Mouse (Mus musculus): Measurements from ENCODE around the gene Mrpl34. TPM values are rescaled to one million over a fixed set of nuclear protein-coding genes. Genes with fewer than 3 reads are reported as not detected.
A peak's percentile ranks its signal among the peaks of the same experiment; 100 is the strongest.

Gene Mrpl34
- total and polyA plus RNA-seq, 3 experiments = 143 to 196 TPM; not detected in 1

DNA sequence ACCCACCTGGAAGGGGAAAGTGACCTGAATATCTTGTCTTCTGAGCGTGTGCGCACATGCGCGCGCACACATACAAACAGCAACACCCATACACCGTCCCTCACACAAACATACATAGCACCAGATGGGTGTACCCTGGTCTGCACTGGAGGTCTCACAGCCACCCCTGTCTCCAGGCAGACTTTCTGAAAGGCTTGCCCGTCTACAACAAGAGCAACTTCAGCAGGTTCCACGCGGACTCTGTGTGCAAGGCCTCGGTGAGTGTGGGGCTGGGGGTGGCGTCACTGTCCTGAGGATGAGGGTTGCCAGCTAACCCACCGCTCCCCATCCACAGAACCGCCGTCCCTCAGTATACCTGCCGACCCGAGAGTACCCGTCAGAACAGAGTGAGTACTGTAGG, 7.1 kb downstream of the Mrpl34 start:
- no peak for TF ChIP-seq POLR2A (IDR thresholded peaks at IDR 0.05; ENCODE audit: control insufficient read depth in 1 of 2, insufficient read depth in 1 of 2, low read depth in 1 of 2, low read length in 2 of 2, poor library complexity in 1 of 2)
- no peak for TF ChIP-seq UBTF (IDR thresholded peaks at IDR 0.05; ENCODE audit: borderline replicate concordance, insufficient read depth, low read depth, low read length)
- no peak for TF ChIP-seq ELF1 (IDR thresholded peaks at IDR 0.05; ENCODE audit: low read depth, low read length)
- TF ChIP-seq TAL1 (IDR thresholded peaks at IDR 0.05; ENCODE audit: low read length) = no peak
- TF ChIP-seq MXI1 (IDR thresholded peaks at IDR 0.05; ENCODE audit: low read depth, low read length) = no peak
- TF ChIP-seq POLR2AphosphoS5 (IDR thresholded peaks at IDR 0.05; ENCODE audit: borderline replicate concordance, low read depth, low read length) = no peak
- TF ChIP-seq ZMIZ1 (IDR thresholded peaks at IDR 0.05; ENCODE audit: low read depth, low read length) = no peak
- TF ChIP-seq GABPA (IDR thresholded peaks at IDR 0.05; ENCODE audit: low read depth, low read length) = no peak
- no peak for TF ChIP-seq USF1 (IDR thresholded peaks at IDR 0.05; ENCODE audit: low read depth, low read length)
- TF ChIP-seq GATA1 (IDR thresholded peaks at IDR 0.05; ENCODE audit: low read depth, low read length) = no peak
- no peaks in the 10 kb centered on the region for H3K9me3 ChIP-seq (replicated peaks; ENCODE audit: insufficient read depth, low read length)
- peaks cover 19% of the 10 kb centered on the region for H3K79me2 ChIP-seq (ENCODE audit: control insufficient read depth, insufficient read depth, low read length, poor library complexity)
- H3K27ac ChIP-seq (ENCODE audit: control insufficient read depth, low read depth, low read length) = no peak overlapping the region
- no peak for DNase-seq (ENCODE audit: low read depth, low spot score)
- H3K4me1 ChIP-seq (ENCODE audit: control insufficient read depth in 1 of 2, insufficient read depth in 2 of 2, low read length in 2 of 2) = peaks cover 0 to 14% of the 10 kb centered on the region in 2 experiments; a peak in 2 of 4 replicates
- H3K4me3 ChIP-seq (ENCODE audit: control insufficient read depth in 1 of 2, insufficient read depth in 1 of 2, low read depth in 2 of 2, low read length in 2 of 2) = no peak overlapping the region
- H3K36me3 ChIP-seq (ENCODE audit: control insufficient read depth in 1 of 2, insufficient read depth in 2 of 2, low read length in 2 of 2) = peaks cover 0 to 8% of the 10 kb centered on the region in 2 experiments; a peak in 1 of 4 replicates
- H3K27me3 ChIP-seq (ENCODE audit: control insufficient read depth in 1 of 2, insufficient read depth in 2 of 2, low read length in 2 of 2) = no peaks in the 10 kb centered on the region
- H3K9ac ChIP-seq (ENCODE audit: control insufficient read depth, low read depth, low read length, poor library complexity, severe bottlenecking) = no peak overlapping the region

DNA sequence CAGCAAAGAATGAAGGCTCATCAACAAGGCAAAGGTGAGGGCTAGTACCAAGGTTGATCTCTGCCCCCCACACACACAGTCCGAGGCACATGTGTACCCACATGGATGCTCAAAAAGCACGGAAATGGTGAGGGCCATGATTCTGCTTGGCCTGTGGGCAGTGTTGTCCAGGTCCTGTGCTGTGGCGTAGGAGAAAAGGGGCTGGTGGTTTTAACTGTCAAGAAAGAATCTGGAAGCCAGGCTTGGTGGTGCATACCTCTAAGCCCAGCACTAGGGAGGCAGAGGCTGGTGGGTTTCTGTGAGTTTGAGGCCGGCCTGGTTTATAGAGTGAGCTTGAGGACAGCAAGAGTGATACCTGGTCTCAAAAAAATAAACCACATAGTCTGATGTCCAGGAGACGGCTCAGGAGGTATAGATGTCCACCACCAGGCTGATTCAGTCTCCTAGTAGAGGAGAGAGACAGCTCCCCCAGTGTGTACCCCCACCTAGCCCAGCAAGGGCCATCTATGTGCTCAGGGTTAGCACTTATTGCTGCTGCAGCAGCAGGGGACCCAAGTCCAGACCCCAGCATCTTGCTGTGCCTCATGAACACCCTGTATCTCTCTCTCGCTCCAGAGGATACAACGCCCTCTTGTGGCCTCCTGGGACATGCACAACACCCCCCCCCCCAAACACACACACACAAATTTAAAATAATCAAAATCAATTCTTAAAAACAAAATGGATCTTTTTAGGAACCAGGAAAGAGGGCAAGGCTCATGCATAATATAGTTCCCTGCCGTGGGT, 8.0 kb downstream of the Mrpl34 start:
- Histone ChIP-seq H3K4me3 (ENCODE audit: control insufficient read depth in 1 of 2, insufficient read depth in 1 of 2, low read depth in 2 of 2, low read length in 2 of 2) (no peak overlapping the region), H3K79me2 (ENCODE audit: control insufficient read depth, insufficient read depth, low read length, poor library complexity) (peaks cover 19% of the 10 kb centered on the region), H3K36me3 (ENCODE audit: control insufficient read depth in 1 of 2, insufficient read depth in 2 of 2, low read length in 2 of 2) (peaks cover 0 to 8% of the 10 kb centered on the region in 2 experiments; a peak in 1 of 4 replicates), H3K27ac (ENCODE audit: control insufficient read depth, low read depth, low read length) (no peak overlapping the region), H3K9ac (ENCODE audit: control insufficient read depth, low read depth, low read length, poor library complexity, severe bottlenecking) (no peak overlapping the region), H3K9me3 (replicated peaks; ENCODE audit: insufficient read depth, low read length) (no peaks in the 10 kb centered on the region), H3K27me3 (ENCODE audit: control insufficient read depth in 1 of 2, insufficient read depth in 2 of 2, low read length in 2 of 2) (no peaks in the 10 kb centered on the region), H3K4me1 (ENCODE audit: control insufficient read depth in 1 of 2, insufficient read depth in 2 of 2, low read length in 2 of 2) (peaks cover 0 to 14% of the 10 kb centered on the region in 2 experiments; a peak in 2 of 4 replicates)
- TF ChIP-seq CTCF (IDR thresholded peaks at IDR 0.05 in 2 of 3, conservative IDR thresholded peaks at IDR 0.05 in 1 of 3; ENCODE audit: control insufficient read depth in 1 of 3, insufficient read depth in 1 of 3, low read depth in 2 of 3, low read length in 3 of 3, poor library complexity in 1 of 3, severe bottlenecking in 1 of 3) (peak; percentile 19 to 66 (median 41); a peak in 5 of 6 replicates), SMC3 (IDR thresholded peaks at IDR 0.05; ENCODE audit: low read depth, low read length) (peak; percentile 21; the same call in 1 of the 2 replicates), ZMIZ1 (IDR thresholded peaks at IDR 0.05; ENCODE audit: low read depth, low read length) (no peak)
- DNase-seq (ENCODE audit: low read depth, low spot score) = peak; percentile 44

DNA sequence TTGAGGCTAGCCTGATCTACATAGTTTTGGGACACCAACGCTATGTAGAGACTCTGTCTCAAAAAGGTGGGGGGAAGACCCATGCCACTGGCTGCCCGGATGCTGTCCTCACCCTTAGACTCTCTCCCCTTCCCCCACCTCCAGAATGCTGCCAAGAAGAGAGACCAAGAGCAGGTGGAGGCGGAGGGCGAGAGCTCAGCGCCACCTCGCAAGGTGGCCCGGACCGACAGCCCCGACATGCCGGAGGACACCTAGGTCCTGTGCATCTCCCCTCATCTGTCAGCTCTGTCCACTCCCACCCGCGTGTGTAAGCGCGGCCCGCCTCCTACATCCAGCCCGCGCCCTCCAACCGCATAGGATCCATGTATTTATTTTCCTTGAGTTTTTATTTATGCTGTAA, 9.6 kb downstream of the Mrpl34 start:
- Histone ChIP-seq H3K9ac (ENCODE audit: control insufficient read depth, low read depth, low read length, poor library complexity, severe bottlenecking) (no peak overlapping the region), H3K4me1 (ENCODE audit: control insufficient read depth in 1 of 2, insufficient read depth in 2 of 2, low read length in 2 of 2) (peaks cover 0 to 7% of the 10 kb centered on the region in 2 experiments; a peak in 1 of 4 replicates), H3K4me3 (ENCODE audit: control insufficient read depth in 1 of 2, insufficient read depth in 1 of 2, low read depth in 2 of 2, low read length in 2 of 2) (no peak overlapping the region), H3K9me3 (replicated peaks; ENCODE audit: insufficient read depth, low read length) (no peaks in the 10 kb centered on the region), H3K27me3 (ENCODE audit: control insufficient read depth in 1 of 2, insufficient read depth in 2 of 2, low read length in 2 of 2) (no peaks in the 10 kb centered on the region), H3K79me2 (ENCODE audit: control insufficient read depth, insufficient read depth, low read length, poor library complexity) (peaks cover 19% of the 10 kb centered on the region), H3K36me3 (ENCODE audit: control insufficient read depth in 1 of 2, insufficient read depth in 2 of 2, low read length in 2 of 2) (peaks cover 0 to 6% of the 10 kb centered on the region in 2 experiments; a peak in 1 of 4 replicates), H3K27ac (ENCODE audit: control insufficient read depth, low read depth, low read length) (no peak overlapping the region)
- no peak for TF ChIP-seq MYB (IDR thresholded peaks at IDR 0.05; ENCODE audit: low read depth, low read length)
- TF ChIP-seq SMC3 (IDR thresholded peaks at IDR 0.05; ENCODE audit: low read depth, low read length) = no peak
- no peak for TF ChIP-seq MEF2A (IDR thresholded peaks at IDR 0.05; ENCODE audit: extremely low read depth, insufficient replicate concordance, low read depth, low read length, poor library complexity, severe bottlenecking)
- no peak for TF ChIP-seq ZKSCAN1 (IDR thresholded peaks at IDR 0.05; ENCODE audit: low read depth, low read length)
- DNase-seq (ENCODE audit: low read depth, low spot score) = no peak
